Mouse (Mus musculus): ENCODE data around the gene Kcnb1. TPM values are rescaled to one million over a fixed set of nuclear protein-coding genes. Genes with fewer than 3 reads are reported as not detected.

Gene Kcnb1
- total RNA-seq, 2 experiments from 2014 or later, result 57.9 to 60.3 TPM

Other genes starting within 250 kb of the Kcnb1 start
- 10 to 100 TPM; 42.1 to 47.2 TPM for gene Stau1, start 193.9 kb downstream of the Kcnb1 start, total RNA-seq (2021)
- gene Ddx27, start 175.0 kb downstream of the Kcnb1 start, total RNA-seq (2021), result 10 to 100 TPM; 12.3 to 13.7 TPM
- gene Znfx1, start 127.1 kb downstream of the Kcnb1 start, total RNA-seq (2021), result 10 to 100 TPM; 32.1 to 36.1 TPM
- 10 to 100 TPM; 24.5 to 25.5 TPM for gene Ptgis, start 50.4 kb upstream of the Kcnb1 start, total RNA-seq (2021)
- 10 to 100 TPM; 18.5 to 19.8 TPM for gene B4galt5, start 159.0 kb upstream of the Kcnb1 start, total RNA-seq (2021)
- gene Slc9a8, start 231.6 kb upstream of the Kcnb1 start, total RNA-seq (2021), result 10 to 100 TPM; 23.0 to 25.2 TPM